Mouse (Mus musculus): ENCODE results near the gene Carhsp1.

Carhsp1 gene

GRCm38 (mm10) chr16:8671551-8672349, at the start of gene Carhsp1:
Carhsp1 (minus strand) TSS chr16:8672155.
- peak; percentile 93 to 94 for DNase-seq (ENCODE audit: low spot score in 2 of 2)

GRCm38 (mm10) chr16:8720447-8720846, 48.5 kb upstream of the Carhsp1 start:
- no peak for DNase-seq (ENCODE audit: low spot score in 2 of 2)

GRCm38 (mm10) chr16:8717744-8718143, 45.8 kb upstream of the Carhsp1 start:
- no peak for DNase-seq (ENCODE audit: low spot score in 2 of 2)

- no peak for DNase-seq (ENCODE audit: low spot score in 2 of 2)
Observed at GRCm38 (mm10) chr16:8716300-8716699, 44.3 kb upstream of the Carhsp1 start.

GRCm38 (mm10) chr16:8715513-8716080, 43.6 kb upstream of the Carhsp1 start:
- DNase-seq (ENCODE audit: low spot score in 2 of 2): no peak

GRCm38 (mm10) chr16:8714851-8715250, 42.9 kb upstream of the Carhsp1 start:
- no peak for DNase-seq (ENCODE audit: low spot score in 2 of 2)

- no peak for DNase-seq (ENCODE audit: low spot score in 2 of 2)
Observed at GRCm38 (mm10) chr16:8711998-8712397, 40.0 kb upstream of the Carhsp1 start.

GRCm38 (mm10) chr16:8700586-8700985, 28.6 kb upstream of the Carhsp1 start:
- no peak for DNase-seq (ENCODE audit: low spot score in 2 of 2)

GRCm38 (mm10) chr16:8699556-8699955, 27.6 kb upstream of the Carhsp1 start:
- DNase-seq (ENCODE audit: low spot score in 2 of 2): no peak

GRCm38 (mm10) chr16:8691206-8691605, 19.3 kb upstream of the Carhsp1 start:
- DNase-seq (ENCODE audit: low spot score in 2 of 2): no peak

- DNase-seq (ENCODE audit: low spot score in 2 of 2): no peak
Observed at GRCm38 (mm10) chr16:8689979-8690656, 18.2 kb upstream of the Carhsp1 start.

GRCm38 (mm10) chr16:8687559-8688112, 15.7 kb upstream of the Carhsp1 start:
- no peak for DNase-seq (ENCODE audit: low spot score in 2 of 2)

GRCm38 (mm10) chr16:8686871-8687535, 15.0 kb upstream of the Carhsp1 start:
- no peak for DNase-seq (ENCODE audit: low spot score in 2 of 2)

- DNase-seq (ENCODE audit: low spot score in 2 of 2): peak; percentile 60 to 80
Observed at GRCm38 (mm10) chr16:8686121-8686870, 14.3 kb upstream of the Carhsp1 start.

- DNase-seq (ENCODE audit: low spot score in 2 of 2): no peak
Observed at GRCm38 (mm10) chr16:8685087-8685486, 13.1 kb upstream of the Carhsp1 start.

- no peak for DNase-seq (ENCODE audit: low spot score in 2 of 2)
Observed at GRCm38 (mm10) chr16:8680470-8680869, 8.5 kb upstream of the Carhsp1 start, which contains the start of gene Gm5767. Gm5767 (plus strand) TSS chr16:8680770.

- DNase-seq (ENCODE audit: low spot score in 2 of 2): no peak
Observed at GRCm38 (mm10) chr16:8679780-8680179, 7.8 kb upstream of the Carhsp1 start.

GRCm38 (mm10) chr16:8678676-8679075, 6.7 kb upstream of the Carhsp1 start:
- DNase-seq (ENCODE audit: low spot score in 2 of 2): no peak

GRCm38 (mm10) chr16:8678035-8678434, 6.1 kb upstream of the Carhsp1 start:
- DNase-seq (ENCODE audit: low spot score in 2 of 2): no peak

- peak in 1 of 2 experiments; percentile 63 for DNase-seq (ENCODE audit: low spot score in 2 of 2)
Observed at GRCm38 (mm10) chr16:8676800-8677199, 4.8 kb upstream of the Carhsp1 start.

GRCm38 (mm10) chr16:8676228-8676627, 4.3 kb upstream of the Carhsp1 start:
- no peak for DNase-seq (ENCODE audit: low spot score in 2 of 2)

All from thymus, postnatal 10 days (tissue).